Mouse (Mus musculus) kidney, embryonic 16.5 days (tissue): ENCODE data around the gene Cmip. TPM values are rescaled to one million over a fixed set of nuclear protein-coding genes. Genes with fewer than 3 reads are reported as not detected.

Experiments
- ATAC-seq: fragments of 200-750 bp; cut with Nextera tagmentation; 2 replicates; pipeline ENCODE4 v1.8.0; 2017; ENCODE audit warnings: moderate TSS enrichment; ENCODE audit not compliant: low FRiP score, low TSS enrichment
- H3K27ac ChIP-seq: fragments of 300-500 bp; sonication (generic); 2 replicates; pipeline ENCODE4 v1.5.1; 2014; ENCODE audit warnings: low read length
- H3K27me3 ChIP-seq: fragments of 300-500 bp; sonication (generic); 2 replicates; pipeline ENCODE4 v1.6.1; 2014; ENCODE audit warnings: low read length, control low read depth, mixed read lengths; ENCODE audit not compliant: insufficient read depth
- H3K36me3 ChIP-seq: fragments of 300-500 bp; sonication (generic); 2 replicates; pipeline ENCODE4 v1.6.1; 2014; ENCODE audit warnings: low read length, control low read depth, mixed read lengths; ENCODE audit not compliant: insufficient read depth
- H3K4me1 ChIP-seq: fragments of 300-500 bp; sonication (generic); 2 replicates; pipeline ENCODE4 v1.6.1; 2014; ENCODE audit warnings: low read length, control low read depth, mixed read lengths; ENCODE audit not compliant: insufficient read depth
- H3K4me2 ChIP-seq: fragments of 300-500 bp; sonication (generic); replicated peaks from 2 replicates; pipeline ENCODE4 v1.6.1; 2014; ENCODE audit warnings: low read depth, low read length
- H3K4me3 ChIP-seq: fragments of 300-500 bp; sonication (generic); 2 replicates; pipeline ENCODE4 v1.5.1; 2014; ENCODE audit warnings: mild to moderate bottlenecking, low read length
- H3K9ac ChIP-seq: fragments of 300-500 bp; sonication (generic); replicated peaks from 2 replicates; pipeline ENCODE4 v1.6.1; 2014; ENCODE audit warnings: low read length
- H3K9me3 ChIP-seq: fragments of 300-500 bp; sonication (generic); 2 replicates; pipeline ENCODE4 v1.6.1; 2016; ENCODE audit warnings: low read length, control low read depth
- WGBS: fragments of 180-500 bp; shearing (Covaris S2); extraction: QIAGEN DNeasy Blood & Tissue Kit; methylation state at CpG from one replicate; pipeline ENCODE4 v1.1.7; 2014; 5-methylcytosine and 5-hydroxymethylcytosine counted together
- polyA plus RNA-seq: library from polyadenylated mRNA; unstranded; fragments of >200 nt; fragmentation: Nextera tagmentation; extraction: Ambion mirVana; gene quantifications from 2 replicates; pipeline ENCODE4 v1.2.1, GENCODE M21; 2015

Cmip gene
- polyA plus RNA-seq, 1 experiment from 2014 or later, result 21.0 TPM

DNA sequence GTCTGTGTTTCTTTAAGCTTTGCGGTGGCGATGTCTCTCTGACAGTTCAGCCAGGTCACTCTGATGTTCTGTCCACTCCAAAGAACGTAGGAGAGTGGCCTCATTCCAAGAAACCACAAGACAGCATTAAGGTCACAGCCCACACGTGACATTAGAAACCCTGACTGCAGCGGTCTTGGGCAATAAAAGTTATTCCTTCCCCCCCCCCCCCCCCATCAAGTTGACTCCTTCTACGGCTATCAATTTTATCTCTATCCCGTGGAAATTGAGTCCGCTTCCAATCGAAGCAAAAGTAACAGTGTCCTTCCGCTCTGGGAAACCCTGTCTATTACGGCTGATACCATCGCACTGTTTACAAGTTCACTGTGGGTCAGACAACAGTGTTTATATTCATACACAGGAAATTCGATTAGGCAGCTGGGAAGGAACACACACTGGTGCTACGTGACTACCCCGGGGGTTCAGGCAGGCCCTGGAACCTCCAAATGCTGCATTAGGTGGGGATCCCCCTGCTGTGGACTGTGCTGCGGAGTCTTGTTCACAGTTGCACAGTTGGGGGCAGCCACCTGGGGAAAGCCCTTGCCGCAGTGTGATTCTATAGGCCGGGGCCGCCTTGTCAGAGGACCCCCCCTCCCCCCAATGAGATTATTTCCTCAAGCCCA is 82.6 kb downstream of the Cmip start:
- peak; percentile 16; the same call in 1 of the 2 replicates for ATAC-seq
- 14% methylated on average over 19 of the region's 19 CpGs for WGBS

GRCm38 (mm10) chr8:117339958-117340651 is 83.2 kb downstream of the Cmip start:
- H3K27ac ChIP-seq, result peak overlapping the region; percentile 71
- no peak overlapping the region; the same call in 1 of the 2 replicates for H3K4me2 ChIP-seq
- no peak for ATAC-seq
- no peaks in the 10 kb centered on the region for H3K9me3 ChIP-seq
- H3K36me3 ChIP-seq, result no peaks in the 10 kb centered on the region
- peaks cover 53% of the 10 kb centered on the region for H3K4me1 ChIP-seq
- H3K4me3 ChIP-seq, result no peak overlapping the region
- 30% methylated on average over 12 of the region's 12 CpGs for WGBS
- H3K27me3 ChIP-seq, result no peaks in the 10 kb centered on the region
- no peak overlapping the region for H3K9ac ChIP-seq

More for the DNA sequence above, 82.6 kb downstream of the Cmip start:
- peaks cover 60% of the 10 kb centered on the region for H3K4me1 ChIP-seq
- no peaks in the 10 kb centered on the region for H3K9me3 ChIP-seq
- H3K4me3 ChIP-seq, result no peak overlapping the region
- H3K36me3 ChIP-seq, result no peaks in the 10 kb centered on the region
- H3K9ac ChIP-seq, result no peak overlapping the region
- peak overlapping the region; percentile 71 for H3K27ac ChIP-seq
- H3K27me3 ChIP-seq, result no peaks in the 10 kb centered on the region
- H3K4me2 ChIP-seq, result peak overlapping the region; percentile 25

- Histone ChIP-seq H3K9me3 (no peaks in the 10 kb centered on the region), H3K9ac (no peak overlapping the region), H3K36me3 (no peaks in the 10 kb centered on the region), H3K4me1 (peaks cover 50% of the 10 kb centered on the region), H3K4me2 (no peak overlapping the region), H3K27me3 (no peaks in the 10 kb centered on the region), H3K27ac (no peak overlapping the region), H3K4me3 (no peak overlapping the region)
- no peak for ATAC-seq
- WGBS, result 82% methylated on average over 12 of the region's 12 CpGs
Observed at GRCm38 (mm10) chr8:117340800-117341199, 83.9 kb downstream of the Cmip start.

DNA sequence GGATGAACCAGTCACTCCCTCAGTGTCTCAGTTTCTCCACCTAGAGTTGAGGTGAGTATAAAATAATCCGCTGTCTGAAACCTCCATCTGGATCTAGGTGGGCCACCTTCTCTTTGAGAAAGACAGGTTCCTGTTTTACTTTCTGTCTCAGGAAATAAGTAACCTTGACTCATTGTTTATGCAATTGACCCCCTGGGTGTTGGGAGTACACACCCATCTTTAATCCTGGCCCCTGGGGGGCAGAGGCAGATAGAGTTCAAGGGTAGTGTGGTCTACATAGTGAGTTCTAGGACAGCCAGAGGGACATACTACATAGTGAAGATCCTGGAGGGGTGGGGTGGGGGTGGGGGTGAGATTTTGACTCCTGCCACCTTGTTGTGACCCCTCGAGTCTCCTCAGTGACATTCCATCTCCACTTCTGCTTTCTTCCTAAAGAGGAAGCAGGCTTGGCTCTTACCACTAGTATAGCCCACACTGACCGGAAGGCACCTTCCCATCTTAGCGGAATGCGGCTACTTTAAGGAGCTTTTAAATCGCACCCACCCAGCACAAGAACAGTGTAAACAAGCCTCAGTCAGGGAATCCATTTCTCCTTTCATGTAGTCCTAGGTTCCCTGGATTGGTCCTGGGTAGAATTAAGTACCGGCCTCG is 86.0 kb downstream of the Cmip start:
- Histone ChIP-seq H3K9ac (no peak overlapping the region), H3K4me2 (no peak overlapping the region), H3K36me3 (no peaks in the 10 kb centered on the region), H3K27me3 (no peaks in the 10 kb centered on the region), H3K4me3 (no peak overlapping the region), H3K27ac (no peak overlapping the region), H3K9me3 (no peaks in the 10 kb centered on the region), H3K4me1 (peaks cover 51% of the 10 kb centered on the region)
- ATAC-seq, result no peak
- whole genome bisulfite sequencing, result 63% methylated on average over 8 of the region's 8 CpGs

GRCm38 (mm10) chr8:117343484-117343883 is 86.6 kb downstream of the Cmip start:
- ATAC-seq, result no peak
- H3K4me1 ChIP-seq, result peaks cover 53% of the 10 kb centered on the region
- no peak overlapping the region for H3K4me2 ChIP-seq
- no peaks in the 10 kb centered on the region for H3K27me3 ChIP-seq
- no peaks in the 10 kb centered on the region for H3K9me3 ChIP-seq
- no peaks in the 10 kb centered on the region for H3K36me3 ChIP-seq
- no peak overlapping the region for H3K27ac ChIP-seq
- H3K9ac ChIP-seq, result no peak overlapping the region
- no peak overlapping the region for H3K4me3 ChIP-seq
- WGBS, result 74% methylated on average over 10 of the region's 10 CpGs

GRCm38 (mm10) chr8:117344899-117345298 is 88.0 kb downstream of the Cmip start:
- Histone ChIP-seq H3K4me3 (no peak overlapping the region), H3K36me3 (no peaks in the 10 kb centered on the region), H3K27me3 (no peaks in the 10 kb centered on the region), H3K9ac (no peak overlapping the region), H3K27ac (no peak overlapping the region), H3K9me3 (no peaks in the 10 kb centered on the region), H3K4me1 (peaks cover 48% of the 10 kb centered on the region), H3K4me2 (no peak overlapping the region)
- WGBS, result 71% methylated on average over 11 of the region's 11 CpGs
- ATAC-seq, result no peak

- ATAC-seq, result no peak
- no peak overlapping the region for H3K4me2 ChIP-seq
- H3K9ac ChIP-seq, result no peak overlapping the region
- no peaks in the 10 kb centered on the region for H3K9me3 ChIP-seq
- H3K36me3 ChIP-seq, result no peaks in the 10 kb centered on the region
- peaks cover 43% of the 10 kb centered on the region for H3K4me1 ChIP-seq
- peak overlapping the region; percentile 13; the same call in 1 of the 2 replicates for H3K27ac ChIP-seq
- no peak overlapping the region for H3K4me3 ChIP-seq
- no peaks in the 10 kb centered on the region for H3K27me3 ChIP-seq
- WGBS, result 94% methylated on average over 11 of the region's 11 CpGs
Observed at GRCm38 (mm10) chr8:117345376-117345775, 88.5 kb downstream of the Cmip start.

GRCm38 (mm10) chr8:117347556-117347955 is 90.7 kb downstream of the Cmip start:
- Histone ChIP-seq H3K9me3 (no peaks in the 10 kb centered on the region), H3K4me2 (no peak overlapping the region; the same call in 1 of the 2 replicates), H3K27me3 (no peaks in the 10 kb centered on the region), H3K9ac (no peak overlapping the region), H3K4me1 (peaks cover 38% of the 10 kb centered on the region), H3K27ac (peak overlapping the region; percentile 78), H3K4me3 (no peak overlapping the region), H3K36me3 (peaks cover 2% of the 10 kb centered on the region; the same call in 1 of the 2 replicates)
- WGBS, result 46% methylated on average over 4 of the region's 4 CpGs
- peak; percentile 88 for ATAC-seq

DNA sequence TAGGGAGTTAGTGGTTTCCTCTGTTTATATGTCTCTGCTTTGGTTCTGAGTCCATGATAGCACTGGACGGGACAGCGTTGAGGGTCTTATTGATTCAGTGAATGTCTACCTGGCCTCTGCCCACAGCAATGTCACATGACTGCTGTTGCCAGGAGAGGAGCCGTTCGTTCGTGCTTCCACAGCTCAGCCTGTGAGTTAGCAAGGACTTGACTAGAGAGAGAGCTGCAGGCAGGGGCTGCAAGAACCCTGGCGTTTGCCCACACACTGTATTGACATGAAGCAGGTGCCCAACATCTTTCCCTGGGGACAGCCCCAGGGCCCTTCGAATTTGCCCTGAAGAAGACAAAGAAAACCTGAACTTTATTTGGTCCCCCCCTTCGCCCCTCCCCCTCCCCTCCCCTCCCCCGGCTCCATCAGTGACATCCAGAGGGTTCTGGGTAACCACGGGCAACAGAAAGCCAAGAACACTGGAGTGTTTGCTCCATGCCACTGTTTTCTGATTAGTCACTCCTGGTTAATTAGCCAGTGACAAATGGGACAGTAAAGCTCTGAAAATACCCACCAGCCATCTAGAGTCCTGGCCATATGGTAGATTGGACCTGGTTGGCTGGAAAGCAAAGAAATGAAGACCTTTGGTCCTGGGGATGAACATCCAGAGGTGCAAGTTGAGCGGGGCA is 92.0 kb downstream of the Cmip start:
- Histone ChIP-seq H3K9ac (no peak overlapping the region), H3K9me3 (no peaks in the 10 kb centered on the region), H3K4me1 (peaks cover 29% of the 10 kb centered on the region), H3K4me3 (no peak overlapping the region), H3K27ac (peak overlapping the region; percentile 78), H3K27me3 (no peaks in the 10 kb centered on the region), H3K4me2 (no peak overlapping the region), H3K36me3 (peaks cover 5% of the 10 kb centered on the region; the same call in 1 of the 2 replicates)
- 46% methylated on average over 11 of the region's 11 CpGs for WGBS
- ATAC-seq, result 0 out of 2 replicates have a peak, but pooled peaks have one; percentile 1
